Mouse (Mus musculus) macrophage (primary cell): ENCODE results near the gene Exoc4. TPM values are rescaled to one million over a fixed set of nuclear protein-coding genes. Genes with fewer than 3 reads are reported as not detected.

Experiments
- H3K27ac ChIP-seq: fragments of 350-480 bp; formaldehyde crosslinking; 2 replicates; pipeline ENCODE4 v1.9.0; 2021
- H3K36me3 ChIP-seq: fragments of 350-480 bp; formaldehyde crosslinking; 2 replicates; pipeline ENCODE4 v1.9.0; 2021; ENCODE audit errors: inconsistent target
- H3K4me3 ChIP-seq: fragments of 350-480 bp; formaldehyde crosslinking; 2 replicates; pipeline ENCODE4 v1.9.0; 2021; ENCODE audit errors: inconsistent target
- H3K79me2 ChIP-seq: fragments of 350-480 bp; formaldehyde crosslinking; 2 replicates; pipeline ENCODE4 v1.9.0; 2021; ENCODE audit errors: inconsistent target
- WGBS: methylation state at CpG from one replicate; pipeline ENCODE4 v1.1.7; 2026; ENCODE audit warnings: inconsistent platforms; ENCODE audit not compliant: missing documents; 5-methylcytosine and 5-hydroxymethylcytosine counted together
- polyA plus RNA-seq: library from polyadenylated mRNA; stranded (reverse); fragments of 250-400 nt; gene quantifications from 3 replicates; pipeline ENCODE4 v1.2.4, GENCODE M21; 2018; ENCODE audit warnings: inconsistent platforms

Gene Exoc4
- polyA plus RNA-seq, 1 experiment from 2014 or later: 52.1 TPM

DNA sequence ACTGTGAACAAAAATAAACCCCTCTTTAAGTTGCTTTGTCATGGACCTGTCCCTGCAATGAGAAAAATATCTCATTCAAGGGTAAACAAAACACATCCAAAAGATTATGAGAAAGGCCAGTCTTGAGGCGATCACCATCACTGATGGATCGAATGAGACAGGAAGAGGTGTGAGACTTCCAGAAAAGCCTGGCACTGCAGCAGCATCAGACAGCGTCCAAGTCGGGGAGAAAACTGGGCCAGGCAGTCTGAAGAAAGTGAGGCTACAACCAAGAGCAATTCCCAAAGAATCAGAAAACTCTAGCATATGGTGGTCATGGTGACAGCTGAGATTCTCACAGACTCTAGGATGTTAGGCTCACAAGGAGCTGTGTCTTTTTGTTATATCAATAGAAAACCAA, 689.0 kb downstream of the Exoc4 start:
- H3K27ac ChIP-seq: no peak overlapping the region
- no peaks in the 10 kb centered on the region for H3K79me2 ChIP-seq
- H3K4me3 ChIP-seq: no peak overlapping the region
- no peaks in the 10 kb centered on the region for H3K36me3 ChIP-seq
- WGBS: 98% methylated on average over 4 of the region's 4 CpGs

DNA sequence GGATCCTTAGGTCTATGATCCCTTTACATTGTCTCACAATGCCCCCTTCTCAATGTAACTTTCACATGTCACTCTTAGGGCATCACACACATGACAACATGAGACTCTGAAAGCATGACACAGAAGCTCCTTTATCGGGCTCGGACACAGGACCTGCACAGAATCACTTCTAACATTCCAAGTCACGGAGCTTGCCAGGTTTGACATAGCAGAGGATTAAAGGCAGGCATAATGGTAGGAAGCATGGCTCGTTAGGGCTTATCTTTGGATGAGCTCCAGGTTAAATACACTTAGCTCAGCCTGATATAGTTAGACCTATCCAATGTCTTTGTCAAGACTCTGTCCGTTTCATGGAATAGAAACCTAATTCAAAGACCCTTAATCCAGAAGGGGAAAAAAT, 690.3 kb downstream of the Exoc4 start:
- H3K4me3 ChIP-seq: no peak overlapping the region
- no peak overlapping the region for H3K27ac ChIP-seq
- no peaks in the 10 kb centered on the region for H3K36me3 ChIP-seq
- no peaks in the 10 kb centered on the region for H3K79me2 ChIP-seq
- 94% methylated on average over 5 of the region's 5 CpGs for WGBS

- H3K36me3 ChIP-seq: no peaks in the 10 kb centered on the region
- no peak overlapping the region for H3K27ac ChIP-seq
- H3K4me3 ChIP-seq: no peak overlapping the region
- WGBS: 87% methylated on average over 2 of the region's 2 CpGs
- no peaks in the 10 kb centered on the region for H3K79me2 ChIP-seq
These were observed 698.1 kb downstream of the Exoc4 start for GRCm38 (mm10) chr6:33946911-33947489.

DNA sequence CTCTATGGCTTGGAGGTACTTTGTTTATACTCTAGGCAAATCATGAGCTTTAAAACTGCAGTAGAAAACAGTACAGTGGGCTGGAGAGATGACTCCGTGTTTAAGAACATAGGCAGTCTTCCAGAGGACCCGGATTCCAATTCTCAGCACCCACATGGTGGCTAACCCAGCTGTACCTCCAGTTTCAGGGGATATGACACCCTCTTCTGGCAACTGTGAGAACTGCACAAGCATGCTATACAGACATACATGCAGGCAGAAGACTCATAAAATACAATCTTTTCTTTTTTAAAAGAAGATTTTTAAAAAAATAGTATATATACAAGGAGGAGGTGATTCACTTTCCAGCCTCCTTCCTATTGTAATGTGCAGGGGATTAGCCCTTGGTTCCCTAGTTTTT, 701.2 kb downstream of the Exoc4 start:
- Histone ChIP-seq H3K27ac (no peak overlapping the region), H3K36me3 (no peaks in the 10 kb centered on the region), H3K4me3 (no peak overlapping the region), H3K79me2 (no peaks in the 10 kb centered on the region)
- WGBS: 100% methylated on average over 2 of the region's 2 CpGs

DNA sequence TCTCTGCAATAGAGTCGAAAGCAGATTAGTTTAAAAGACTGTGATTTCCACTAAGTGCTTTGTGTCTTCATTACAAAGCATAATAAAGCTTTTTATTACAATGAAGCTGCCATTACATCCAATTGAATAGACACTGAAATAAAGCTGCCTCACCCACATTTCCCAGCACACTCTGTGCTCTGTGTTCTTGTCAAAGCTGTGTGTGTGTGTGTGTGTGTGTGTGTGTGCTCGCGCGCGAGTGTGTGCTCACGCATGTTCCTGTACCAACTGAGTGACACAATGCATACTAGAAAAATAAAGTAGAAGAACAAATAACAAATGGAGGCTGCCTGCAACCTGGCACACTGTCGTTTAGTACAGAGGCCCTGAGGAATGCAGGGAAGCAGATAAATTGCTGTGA, 706.6 kb downstream of the Exoc4 start:
- no peaks in the 10 kb centered on the region for H3K79me2 ChIP-seq
- no peak overlapping the region for H3K27ac ChIP-seq
- WGBS: 90% methylated on average over 7 of the region's 7 CpGs
- no peaks in the 10 kb centered on the region for H3K36me3 ChIP-seq
- no peak overlapping the region for H3K4me3 ChIP-seq

DNA sequence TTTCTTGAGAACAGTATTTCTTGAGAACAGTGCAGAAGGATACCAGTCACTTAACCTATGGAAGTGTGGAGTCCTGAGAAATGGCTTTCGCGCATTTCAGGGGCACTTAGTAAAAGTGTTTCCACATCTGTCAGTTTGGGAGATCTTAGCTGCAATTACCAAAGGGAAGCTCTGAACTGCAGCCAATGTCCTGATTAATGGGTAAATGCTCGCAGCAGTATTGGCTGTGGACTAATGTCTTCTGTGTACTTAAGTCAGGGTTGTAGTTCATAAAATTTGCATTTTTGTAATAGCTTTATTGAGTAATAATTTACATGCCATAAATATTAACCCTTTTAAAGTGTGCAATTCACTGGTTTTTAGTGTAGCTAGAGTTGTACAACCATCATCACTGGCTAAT, 709.4 kb downstream of the Exoc4 start:
- WGBS: 96% methylated on average over 3 of the region's 3 CpGs
- Histone ChIP-seq H3K79me2 (no peaks in the 10 kb centered on the region), H3K4me3 (no peak overlapping the region), H3K27ac (no peak overlapping the region), H3K36me3 (no peaks in the 10 kb centered on the region)

GRCm38 (mm10) chr6:33960766-33961165, 711.9 kb downstream of the Exoc4 start:
- H3K4me3 ChIP-seq: no peak overlapping the region
- H3K27ac ChIP-seq: no peak overlapping the region
- no peaks in the 10 kb centered on the region for H3K79me2 ChIP-seq
- H3K36me3 ChIP-seq: no peaks in the 10 kb centered on the region
- WGBS: 93% methylated on average over 2 of the region's 2 CpGs

- no peak overlapping the region for H3K27ac ChIP-seq
- no peaks in the 10 kb centered on the region for H3K36me3 ChIP-seq
- H3K4me3 ChIP-seq: no peak overlapping the region
- WGBS: 92% methylated on average over 2 of the region's 2 CpGs
- no peaks in the 10 kb centered on the region for H3K79me2 ChIP-seq
These were observed 714.2 kb downstream of the Exoc4 start for GRCm38 (mm10) chr6:33963092-33963491.

DNA sequence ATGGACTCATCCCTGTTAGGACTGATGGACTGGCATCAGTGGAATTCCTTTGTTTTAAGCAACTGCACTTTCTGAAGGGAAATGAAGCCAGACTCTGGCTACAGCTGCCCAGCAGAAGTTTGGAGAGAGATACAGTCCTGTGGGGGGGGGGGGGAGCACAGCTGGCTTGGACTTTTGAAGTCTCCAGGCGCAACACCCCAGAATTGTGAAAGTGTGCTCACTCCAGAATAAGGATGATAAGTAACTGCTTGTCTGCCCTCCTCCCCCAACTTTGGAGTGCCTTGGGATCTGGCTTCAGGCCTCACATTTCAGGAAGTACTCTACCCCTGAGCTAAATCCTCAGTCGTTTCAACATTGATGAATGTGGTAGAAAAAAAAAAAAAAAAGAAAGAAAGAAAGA, 716.7 kb downstream of the Exoc4 start:
- H3K4me3 ChIP-seq: no peak overlapping the region
- H3K79me2 ChIP-seq: no peaks in the 10 kb centered on the region
- H3K36me3 ChIP-seq: no peaks in the 10 kb centered on the region
- WGBS: 38% methylated on average over 2 of the region's 2 CpGs
- H3K27ac ChIP-seq: no peak overlapping the region

DNA sequence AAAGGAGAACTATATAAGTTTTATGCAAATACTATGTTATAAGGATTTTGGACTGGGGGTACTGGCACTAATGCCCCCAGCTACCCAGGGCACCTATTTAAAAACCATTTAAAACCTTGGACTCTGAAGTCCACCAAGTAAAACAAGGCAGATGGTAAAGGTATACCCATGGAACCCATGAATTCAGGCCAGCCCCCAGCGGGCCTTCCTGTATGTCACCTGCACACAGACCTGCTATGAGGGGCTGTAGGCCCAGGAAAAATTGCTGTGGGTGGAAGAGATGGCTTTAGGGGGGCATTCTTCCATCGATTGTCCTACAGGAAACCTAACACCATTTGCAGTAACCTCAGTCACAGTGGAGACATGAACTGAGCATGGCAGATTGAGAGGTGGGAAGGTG, 719.9 kb downstream of the Exoc4 start:
- Histone ChIP-seq H3K36me3 (0 out of 2 replicates have a peak, but pooled peaks cover 4% of the 10 kb centered on the region), H3K27ac (no peak overlapping the region), H3K79me2 (no peaks in the 10 kb centered on the region), H3K4me3 (no peak overlapping the region)
- WGBS: 83% methylated on average over 2 of the region's 2 CpGs

DNA sequence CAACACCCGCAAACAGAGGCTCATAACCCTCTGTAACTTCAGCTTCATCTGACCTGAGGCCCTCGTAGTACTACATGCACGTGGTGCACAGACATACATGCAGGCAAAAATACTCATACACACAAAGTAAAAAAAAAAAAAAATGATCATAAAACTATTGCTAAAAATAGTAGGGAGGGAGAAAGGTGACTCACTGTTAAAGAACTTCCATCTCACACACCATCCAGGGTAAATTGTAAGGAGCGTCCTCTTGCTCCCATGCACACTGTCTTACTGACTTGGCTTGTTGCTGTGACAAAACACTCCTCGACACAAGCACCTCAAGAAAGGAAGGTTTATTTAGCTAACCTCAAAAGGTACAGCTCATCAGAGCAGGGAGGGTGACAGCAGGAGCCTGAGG, 723.9 kb downstream of the Exoc4 start:
- Histone ChIP-seq H3K79me2 (no peaks in the 10 kb centered on the region), H3K27ac (no peak overlapping the region), H3K36me3 (0 out of 2 replicates have a peak, but pooled peaks cover 4% of the 10 kb centered on the region), H3K4me3 (no peak overlapping the region)
- 88% methylated on average over 5 of the region's 5 CpGs for WGBS

DNA sequence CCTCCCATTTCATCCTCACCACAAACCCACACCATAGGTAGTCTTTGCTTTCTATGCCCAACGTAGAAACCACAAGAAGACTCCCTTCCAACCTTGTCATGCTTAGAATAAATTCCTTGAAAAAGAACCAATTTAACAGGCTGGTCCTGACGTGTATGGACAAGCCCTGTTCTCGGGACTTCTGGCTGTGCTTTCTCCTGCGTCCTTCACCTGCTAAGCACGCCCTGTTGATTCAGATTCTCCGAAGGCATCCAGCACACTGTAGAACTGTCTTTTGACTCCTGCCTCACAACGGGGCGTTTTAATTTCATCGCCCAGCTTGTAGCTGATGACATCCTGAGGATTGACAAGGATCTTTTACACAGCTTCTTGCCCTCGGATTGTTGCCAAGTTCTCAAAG, 727.7 kb downstream of the Exoc4 start:
- 92% methylated on average over 10 of the region's 10 CpGs for WGBS
- no peaks in the 10 kb centered on the region for H3K79me2 ChIP-seq
- 0 out of 2 replicates have a peak, but pooled peaks cover 4% of the 10 kb centered on the region for H3K36me3 ChIP-seq
- no peak overlapping the region for H3K27ac ChIP-seq
- H3K4me3 ChIP-seq: no peak overlapping the region

GRCm38 (mm10) chr6:33977448-33977847, 728.6 kb downstream of the Exoc4 start:
- no peak overlapping the region for H3K4me3 ChIP-seq
- H3K36me3 ChIP-seq: 0 out of 2 replicates have a peak, but pooled peaks cover 4% of the 10 kb centered on the region
- no peaks in the 10 kb centered on the region for H3K79me2 ChIP-seq
- 94% methylated on average over 4 of the region's 4 CpGs for WGBS
- H3K27ac ChIP-seq: no peak overlapping the region

DNA sequence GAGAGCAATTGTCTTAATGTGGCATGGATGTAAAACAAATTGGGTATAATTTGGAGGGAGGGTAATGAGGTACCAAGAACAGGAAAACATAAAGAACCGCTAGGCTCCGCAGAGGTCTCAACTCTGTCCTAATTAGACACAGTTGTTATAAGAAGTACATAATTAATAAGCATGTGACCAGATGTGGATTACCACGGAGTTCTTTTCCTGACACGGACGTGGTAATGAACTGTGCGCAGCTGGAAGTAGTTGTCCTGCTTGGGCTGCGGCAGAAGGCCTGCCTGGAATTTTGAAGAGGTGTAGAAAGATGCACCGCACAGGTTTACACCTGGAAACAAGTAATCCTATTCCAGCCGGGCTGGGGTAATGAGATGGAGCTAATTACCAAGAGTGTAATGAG, 729.0 kb downstream of the Exoc4 start:
- WGBS: 91% methylated on average over 8 of the region's 9 CpGs
- Histone ChIP-seq H3K36me3 (0 out of 2 replicates have a peak, but pooled peaks cover 2% of the 10 kb centered on the region), H3K27ac (no peak overlapping the region), H3K79me2 (no peaks in the 10 kb centered on the region), H3K4me3 (no peak overlapping the region)

- WGBS: 28% methylated on average over 9 of the region's 9 CpGs
- H3K4me3 ChIP-seq: no peak overlapping the region
- H3K79me2 ChIP-seq: no peaks in the 10 kb centered on the region
- H3K27ac ChIP-seq: no peak overlapping the region
- no peaks in the 10 kb centered on the region for H3K36me3 ChIP-seq
These were observed 733.8 kb downstream of the Exoc4 start for GRCm38 (mm10) chr6:33982709-33983108.

DNA sequence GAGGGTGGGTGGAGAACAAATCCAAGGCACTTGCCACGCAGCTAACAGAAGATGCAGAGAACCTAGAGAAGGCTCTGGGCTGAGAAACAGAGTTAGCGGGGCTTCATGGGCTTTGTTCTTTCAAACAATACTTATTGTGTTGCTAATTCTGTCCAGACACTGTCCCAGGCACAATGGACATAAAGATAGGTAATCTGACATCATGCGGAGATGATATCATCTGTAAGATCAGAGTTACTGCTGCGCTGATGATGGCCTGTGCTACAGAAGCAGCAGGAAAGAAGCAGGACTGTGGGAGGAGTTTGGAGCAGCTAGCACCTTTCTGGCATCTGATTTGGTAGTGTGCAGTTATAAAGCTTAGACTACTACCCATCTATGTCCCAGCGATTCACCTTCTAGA, 738.2 kb downstream of the Exoc4 start:
- Histone ChIP-seq H3K4me3 (no peak overlapping the region), H3K79me2 (no peaks in the 10 kb centered on the region), H3K27ac (no peak overlapping the region), H3K36me3 (no peaks in the 10 kb centered on the region)
- WGBS: 85% methylated on average over 5 of the region's 5 CpGs
